1 mouse cellular context compared by ENCODE assay signal in the genomic region with DNA sequence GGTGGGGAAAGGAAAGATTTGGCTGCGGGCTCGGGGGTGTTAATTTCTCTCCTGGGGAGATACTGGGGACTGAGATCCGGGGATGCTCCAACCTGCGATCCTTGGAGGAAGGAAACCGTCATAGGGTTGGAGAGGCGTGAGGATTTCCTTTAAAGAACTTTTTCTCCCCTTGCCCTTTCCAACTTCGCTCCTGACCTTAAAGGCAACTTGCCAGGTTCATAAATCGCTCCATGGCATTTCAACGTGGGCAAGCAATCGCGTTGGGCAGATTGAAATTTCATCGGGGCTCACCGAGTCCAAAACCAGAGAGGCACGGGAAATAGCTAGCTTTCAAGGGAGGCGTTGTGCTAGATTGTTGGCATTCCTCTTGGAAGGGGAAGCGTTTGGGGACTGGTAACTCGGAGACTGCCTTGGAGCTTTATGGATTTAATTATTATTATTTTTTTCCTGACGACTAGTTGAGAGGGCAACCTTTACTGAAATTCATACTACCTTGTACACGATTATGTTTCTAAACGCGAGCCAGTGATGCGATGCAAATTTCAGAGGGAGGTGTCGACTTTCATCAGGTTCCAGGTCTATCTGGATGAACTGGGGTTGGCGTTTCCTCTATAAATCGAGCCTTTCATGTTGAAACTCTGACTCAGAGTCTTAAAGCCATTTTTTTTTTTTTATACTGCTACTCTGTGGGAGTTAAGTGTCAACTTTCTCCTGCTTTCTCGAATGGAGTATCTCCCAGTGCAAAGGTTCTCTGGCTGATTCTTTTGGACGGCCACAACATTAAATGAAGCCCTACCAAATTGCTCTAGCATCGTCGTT.
A peak's percentile ranks its signal among the peaks of the same experiment; 100 is the strongest.
TF ChIP-seq lines count a peak whose summit lies in the region.

No protein-coding gene starts in this region.

TF ChIP-seq in CH12.LX, 34 proteins besides CTCF, POLR2A, EP300 and RAD21 (continued from another document):
- peak; percentile 12; the same call in 1 of the 2 replicates for TF ChIP-seq SIN3A (IDR thresholded peaks at IDR 0.05; ENCODE audit: low read length)
- TF ChIP-seq KAT2A (IDR thresholded peaks at IDR 0.05; ENCODE audit: insufficient replicate concordance, low read length) = no peak
- TF ChIP-seq POLR2AphosphoS2 (IDR thresholded peaks at IDR 0.05; ENCODE audit: low read depth, low read length) = no peak
- no peak for TF ChIP-seq USF1 (IDR thresholded peaks at IDR 0.05; ENCODE audit: low read depth, low read length)
- TF ChIP-seq JUN (IDR thresholded peaks at IDR 0.05; ENCODE audit: insufficient read depth, low read depth, low read length) = no peak
- TF ChIP-seq MAZ (IDR thresholded peaks at IDR 0.05; ENCODE audit: low read depth, low read length) = no peak
- no peak for TF ChIP-seq ZKSCAN1 (IDR thresholded peaks at IDR 0.05; ENCODE audit: borderline replicate concordance, low read depth, low read length)
- TF ChIP-seq E2F4 (IDR thresholded peaks at IDR 0.05; ENCODE audit: insufficient replicate concordance, low read depth, low read length) = no peak
- no peak for TF ChIP-seq MAX (IDR thresholded peaks at IDR 0.05; ENCODE audit: low read length)
- TF ChIP-seq ZNF384 (IDR thresholded peaks at IDR 0.05; ENCODE audit: low read depth, low read length) = peak; percentile 51
- TF ChIP-seq PAX5 (IDR thresholded peaks at IDR 0.05; ENCODE audit: low read length) = no peak
